Mouse (Mus musculus) erythroblast, embryonic 14.5 days (primary cell): ENCODE results near the gene Erlec1.

Experiments used
- GATA1 ChIP-seq: IDR thresholded peaks from 2 replicates; pipeline ENCODE4 v1.6.1; 2012; ENCODE audit warnings: low read length, inconsistent platforms, mixed read lengths
- TAL1 ChIP-seq: IDR thresholded peaks from 3 replicates; pipeline ENCODE4 v1.6.1; 2012; ENCODE audit warnings: low read length, inconsistent platforms, mixed read lengths

GRCm38 (mm10) chr11:30985237-30985636 lies 31.1 kb upstream of the Erlec1 start:
- TF ChIP-seq TAL1 (no peak), GATA1 (no peak)
